Mouse (Mus musculus) c-Kit-negative CD71-positive TER-119-positive erythroid progenitor cells, embryonic 14.5 days (primary cell): ENCODE measurements at regions not wholly inside any gene's neighbourhood (a gene's known extent, or its start where the extent isn't known, plus 50 kb on each side); places are given as distances from the start of the nearest gene placed in this dataset.

Experiments used
- DNase-seq: peaks from one replicate; pipeline ENCODE4 v3.0.0-alpha.2; 2013; ENCODE audit warnings: low read depth, low spot score

GRCm38 (mm10) chr11:24226755-24227154 lies 148.9 kb downstream of the Bcl11a start:
- DNase-seq: no peak

GRCm38 (mm10) chr11:24233376-24233775 lies 155.5 kb downstream of the Bcl11a start:
- DNase-seq: no peak

- DNase-seq: no peak
Observed at GRCm38 (mm10) chr11:24233821-24234220, 156.0 kb downstream of the Bcl11a start.

DNA sequence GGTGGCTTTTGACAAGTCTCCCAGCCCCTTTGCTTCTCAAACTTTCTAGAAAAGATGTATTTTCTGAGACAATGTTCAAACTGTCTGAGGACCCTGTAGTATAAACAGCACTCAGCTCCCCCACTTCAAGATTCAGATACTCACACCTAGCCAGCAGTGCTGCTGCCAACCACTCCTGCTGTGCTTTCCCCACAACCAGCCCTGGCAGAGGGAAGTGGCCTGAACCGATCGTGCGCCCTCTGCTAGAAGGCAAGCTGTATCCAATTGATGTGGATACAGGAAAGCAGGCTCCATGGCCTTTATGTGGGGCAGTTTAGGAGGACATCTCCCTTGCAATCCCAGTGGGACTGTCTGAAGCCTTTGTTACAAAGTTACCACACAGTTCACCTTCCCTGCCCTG lies 156.6 kb downstream of the Bcl11a start:
- DNase-seq: no peak

DNA sequence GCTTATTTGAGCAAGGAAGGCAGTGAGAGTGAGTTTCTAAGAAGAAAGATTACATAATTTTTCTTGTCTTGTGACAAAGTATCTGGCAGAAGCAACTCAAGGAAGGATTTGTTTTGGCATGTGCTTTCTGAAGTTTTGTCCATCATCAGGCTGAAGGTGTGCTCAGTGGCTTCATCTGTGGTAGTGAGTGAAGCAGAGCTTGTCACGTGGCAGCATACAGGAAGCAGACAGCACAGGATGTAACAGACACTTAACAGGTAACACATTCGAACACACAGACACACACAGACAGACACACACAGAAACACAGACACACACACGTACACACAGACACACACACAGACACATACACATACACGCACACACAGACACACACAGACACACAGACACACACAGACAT lies 157.5 kb downstream of the Bcl11a start:
- DNase-seq: no peak

- DNase-seq: no peak
Observed at GRCm38 (mm10) chr11:24239631-24240030, 161.8 kb downstream of the Bcl11a start.

DNA sequence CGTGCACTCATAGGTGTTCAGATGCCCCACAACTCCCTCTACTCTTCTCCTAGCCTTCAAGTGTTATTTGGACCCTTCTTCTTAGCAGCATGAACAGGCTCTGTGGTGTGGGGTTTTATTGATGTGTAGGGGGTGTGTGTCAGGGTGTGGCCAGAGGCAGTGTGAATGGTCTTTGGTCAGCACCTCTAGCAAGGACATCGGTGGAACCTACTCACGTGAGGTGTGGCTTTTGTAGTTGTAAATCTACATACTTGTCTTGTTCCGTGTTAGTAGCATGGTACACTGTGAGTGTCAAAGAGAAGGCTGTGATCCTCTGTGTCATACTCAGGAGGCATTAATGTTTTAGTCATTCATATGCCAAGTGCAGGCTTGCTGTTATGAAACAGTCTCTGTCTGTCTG lies 164.2 kb downstream of the Bcl11a start:
- no peak for DNase-seq

- no peak for DNase-seq
Observed at GRCm38 (mm10) chr11:24242888-24243287, 165.0 kb downstream of the Bcl11a start.

GRCm38 (mm10) chr11:24245390-24245789 lies 167.5 kb downstream of the Bcl11a start:
- no peak for DNase-seq

GRCm38 (mm10) chr11:24246314-24246713 lies 168.5 kb downstream of the Bcl11a start:
- no peak for DNase-seq

DNA sequence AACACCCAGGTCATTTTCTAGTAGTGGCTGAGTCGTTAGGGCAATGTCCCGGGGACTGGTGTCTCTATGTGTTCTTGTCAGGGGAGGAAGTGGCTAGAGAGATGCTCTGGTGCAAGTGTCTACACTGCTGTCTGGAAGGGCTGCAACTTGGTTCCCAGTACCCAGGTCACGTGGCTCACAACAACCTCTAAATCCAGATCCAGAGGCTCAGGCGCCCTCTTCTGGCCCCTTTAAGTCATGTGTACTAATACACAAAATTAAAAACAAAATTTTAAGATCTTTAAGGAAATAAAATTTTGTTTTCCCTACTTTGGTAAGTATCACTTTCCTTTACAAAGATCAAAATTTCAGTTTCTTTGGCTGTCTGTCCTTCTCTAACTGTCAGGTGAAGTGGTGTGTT lies 169.4 kb downstream of the Bcl11a start:
- no peak for DNase-seq

GRCm38 (mm10) chr11:24251516-24251915 lies 173.7 kb downstream of the Bcl11a start:
- no peak for DNase-seq

GRCm38 (mm10) chr11:24255201-24256060 lies 177.6 kb downstream of the Bcl11a start:
- DNase-seq: no peak

DNA sequence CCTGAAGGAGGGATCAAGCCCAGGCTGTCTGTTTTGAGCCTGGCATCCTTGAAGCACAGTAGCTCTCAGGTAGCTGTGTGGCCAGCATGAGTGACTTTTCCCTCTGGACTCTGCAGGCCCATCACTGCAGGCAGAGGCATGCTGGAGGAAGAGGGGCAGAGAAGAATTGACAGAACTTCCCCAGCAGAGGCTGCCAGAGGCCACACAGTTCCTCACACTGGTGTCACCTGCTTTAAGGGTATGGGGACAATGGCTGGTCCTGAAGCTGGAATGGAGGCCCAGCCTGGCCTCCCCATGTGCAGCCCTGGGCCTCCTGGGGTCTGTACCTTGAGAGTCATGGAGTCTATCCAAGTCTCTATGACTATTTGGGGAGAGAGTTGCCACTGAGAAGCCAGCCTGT lies 179.9 kb downstream of the Bcl11a start:
- no peak for DNase-seq

GRCm38 (mm10) chr11:24258340-24258739 lies 180.5 kb downstream of the Bcl11a start:
- no peak for DNase-seq

- DNase-seq: no peak
Observed at GRCm38 (mm10) chr11:24259668-24260067, 181.8 kb downstream of the Bcl11a start.

DNA sequence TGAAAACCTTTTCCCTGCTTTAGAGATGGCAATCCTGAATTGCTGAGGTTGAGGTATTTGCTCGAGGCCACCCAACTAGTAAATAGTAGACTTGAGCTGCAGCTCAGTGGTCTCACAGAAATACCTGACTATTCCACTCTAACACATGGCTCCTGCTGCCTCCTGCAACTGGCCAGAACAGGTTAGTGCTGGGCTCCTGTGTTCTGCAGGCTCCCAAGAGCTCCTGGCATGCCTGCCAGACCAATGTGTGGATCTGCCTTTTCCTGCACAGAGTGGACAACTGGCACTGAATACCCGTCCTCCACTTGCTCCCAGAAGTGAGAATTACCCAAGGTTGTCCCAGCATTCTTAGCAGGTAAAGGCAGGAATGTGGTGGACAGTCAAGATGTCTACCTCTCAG lies 191.2 kb downstream of the Bcl11a start:
- no peak for DNase-seq

- no peak for DNase-seq
Observed at GRCm38 (mm10) chr11:24281628-24282027, 203.8 kb downstream of the Bcl11a start.

GRCm38 (mm10) chr11:24282556-24282955 lies 204.7 kb downstream of the Bcl11a start:
- DNase-seq: no peak

- no peak for DNase-seq
Observed at GRCm38 (mm10) chr11:24286129-24287108, 208.6 kb downstream of the Bcl11a start.

DNA sequence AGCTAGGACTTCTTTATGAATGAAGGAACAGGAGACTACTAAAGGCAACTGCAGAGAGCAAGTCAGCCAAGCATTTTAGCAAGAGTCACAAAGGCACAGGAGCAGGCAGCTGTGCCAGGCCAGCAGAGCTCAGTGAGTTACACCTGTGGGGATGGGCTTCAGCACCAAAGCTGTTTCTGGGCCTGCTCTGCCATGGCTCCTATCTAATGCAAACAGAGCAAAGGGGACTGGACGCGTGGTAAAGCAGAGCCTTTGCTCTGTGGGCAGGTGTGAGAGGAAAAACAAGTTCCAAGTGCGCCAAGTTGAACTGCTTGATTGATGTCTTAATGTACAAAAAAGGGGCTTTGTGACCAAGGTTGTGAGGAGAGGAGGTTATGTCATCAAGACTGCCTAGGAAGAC lies 215.4 kb downstream of the Bcl11a start:
- DNase-seq: no peak

DNA sequence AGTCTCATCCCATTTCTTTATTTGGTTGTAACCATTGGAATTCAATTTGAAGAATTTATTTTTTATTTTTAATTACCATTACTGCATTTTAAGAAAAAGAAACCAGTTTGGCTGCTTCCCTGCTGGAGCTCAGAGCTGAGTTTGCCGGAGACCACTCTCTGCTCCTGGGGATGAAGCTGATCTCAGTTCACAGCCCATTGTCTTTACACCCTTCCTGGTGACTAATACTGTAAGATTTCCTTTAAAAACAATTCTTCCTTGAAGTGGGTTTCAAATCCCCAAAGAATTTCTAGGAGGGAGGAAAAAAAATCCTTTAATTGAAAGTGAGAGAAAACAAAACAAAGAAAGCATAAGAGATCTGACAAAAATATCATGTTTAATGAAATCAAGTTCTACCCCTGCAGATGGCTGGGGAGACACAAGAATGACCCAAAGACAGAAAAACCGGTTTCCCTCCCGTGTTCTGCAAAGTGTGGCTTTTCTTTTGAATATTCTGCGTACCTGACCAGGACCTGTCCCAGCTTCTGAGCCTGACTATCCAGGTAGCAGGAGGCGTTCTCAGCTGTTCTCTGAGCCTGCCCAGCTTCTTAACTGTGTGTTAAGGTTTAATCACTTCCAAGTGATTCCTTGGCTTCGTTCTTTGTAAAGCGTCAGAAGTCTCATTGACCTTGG lies 216.1 kb downstream of the Bcl11a start:
- DNase-seq: no peak
